In the genomic region with DNA sequence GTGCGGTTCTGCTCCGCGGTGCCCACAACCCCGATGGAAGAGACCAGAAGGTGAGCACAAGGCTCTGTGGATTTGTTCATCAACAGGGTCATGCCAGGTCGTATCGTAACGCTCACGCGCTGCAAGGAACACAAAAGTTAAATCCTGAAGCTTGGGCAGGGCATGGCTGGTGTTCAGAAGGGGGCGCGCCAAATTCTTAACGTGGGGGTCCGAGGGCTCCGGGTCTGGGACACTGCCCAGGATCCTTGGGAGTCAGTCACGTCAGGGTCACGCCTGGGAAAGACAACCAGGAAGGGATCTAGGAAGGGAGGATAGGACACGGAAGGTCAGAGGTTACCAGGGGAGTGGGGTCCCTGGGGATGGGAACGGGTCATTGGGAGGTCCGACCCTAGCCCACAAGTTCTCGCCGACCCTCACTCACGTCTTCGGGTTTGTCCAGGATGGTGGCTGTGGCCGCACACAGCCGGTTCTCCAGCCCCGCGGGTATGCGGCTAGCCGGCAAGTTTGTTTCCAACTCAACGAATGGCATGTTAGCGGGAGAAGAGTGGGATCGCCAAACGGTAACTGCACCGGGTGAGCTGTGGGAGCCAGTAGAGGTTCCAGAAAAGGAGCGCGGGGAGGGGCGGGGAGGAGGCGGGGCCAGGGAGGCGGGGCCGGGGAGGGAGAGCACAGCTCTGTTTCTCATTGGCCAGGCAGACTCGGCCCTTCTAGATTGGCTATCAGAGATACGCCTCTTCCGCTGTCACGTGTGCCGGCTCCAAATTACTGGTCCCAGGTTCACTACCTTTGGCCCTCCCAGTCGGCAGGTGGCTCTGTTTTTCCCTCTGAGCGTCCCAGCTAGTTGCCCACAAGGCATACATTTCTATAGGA, we compare ENCODE assay signal across 8 mouse cellular contexts. TPM values are rescaled to one million over a fixed set of nuclear protein-coding genes. Genes with fewer than 3 reads are reported as not detected.
DNase-seq lines count a peak whose midpoint lies in the region; ATAC-seq and TF ChIP-seq lines count a peak whose summit lies in the region.

A gene (minus strand): TSS at position 620 of the 870 bp plus-strand sequence.

- no peaks in the 10 kb centered on the region for H3K36me3 ChIP-seq in kidney, embryonic 15.5 days
- no peaks in the 10 kb centered on the region for H3K36me3 ChIP-seq in myocyte (ENCODE audit: control insufficient read depth, insufficient read depth)
- no peaks in the 10 kb centered on the region; the same call in 1 of the 2 replicates for H3K36me3 ChIP-seq in splenic B cell, adult 2 months (ENCODE audit: control insufficient read depth, insufficient read depth, low read length, poor library complexity, severe bottlenecking)

- 0 out of 2 replicates have a peak, but pooled peaks cover 3% of the 10 kb centered on the region for H3K27me3 ChIP-seq in kidney, embryonic 15.5 days
- peaks cover 4% of the 10 kb centered on the region for H3K27me3 ChIP-seq in myocyte (ENCODE audit: control insufficient read depth, insufficient read depth, insufficient read length)
- H3K27me3 ChIP-seq in splenic B cell, adult 2 months (ENCODE audit: control insufficient read depth, insufficient read depth, low read length, poor library complexity, severe bottlenecking): no peaks in the 10 kb centered on the region

- H3K9me3 ChIP-seq in kidney, embryonic 15.5 days (replicated peaks): no peaks in the 10 kb centered on the region

- H3K27ac ChIP-seq in bone marrow macrophage, adult 2 months (ENCODE audit: insufficient read depth, low read depth, low read length): no peak within 1 kb of the TSS
- no peak within 1 kb of the TSS for H3K27ac ChIP-seq in embryonic fibroblast, embryonic 13.5 days (ENCODE audit: insufficient read depth, low read length)
- peak within 1 kb of the TSS; percentile 78 for H3K27ac ChIP-seq in kidney, embryonic 15.5 days

- peak within 1 kb of the TSS; percentile 98 for H3K4me2 ChIP-seq in kidney, embryonic 15.5 days
- H3K4me2 ChIP-seq in myocyte (ENCODE audit: low read depth): peak within 1 kb of the TSS; percentile 99

- peaks cover 5% of the 10 kb centered on the region; the same call in 1 of the 2 replicates for H3K4me1 ChIP-seq in bone marrow macrophage, adult 2 months (ENCODE audit: control insufficient read depth, insufficient read depth, low read length)
- H3K4me1 ChIP-seq in embryonic fibroblast, embryonic 13.5 days (ENCODE audit: control insufficient read depth, insufficient read depth, low read length): no peaks in the 10 kb centered on the region
- peaks cover 12% of the 10 kb centered on the region for H3K4me1 ChIP-seq in kidney, embryonic 15.5 days

- peak; percentile 96 for ATAC-seq in kidney, embryonic 15.5 days (replicated peaks; ENCODE audit: low FRiP score)

- TF ChIP-seq CTCF in bone marrow macrophage, adult 2 months (IDR thresholded peaks at IDR 0.05; ENCODE audit: low read depth, low read length): no peak
- no peak for TF ChIP-seq CTCF in embryonic fibroblast, embryonic 13.5 days (IDR thresholded peaks at IDR 0.05; ENCODE audit: borderline replicate concordance, insufficient read depth, low read length)

- no peak for TF ChIP-seq POLR2A in bone marrow macrophage, adult 2 months (IDR thresholded peaks at IDR 0.05; ENCODE audit: borderline replicate concordance, low read depth, low read length)
- peak; percentile 94 for TF ChIP-seq POLR2A in embryonic fibroblast, embryonic 13.5 days (IDR thresholded peaks at IDR 0.05; ENCODE audit: low read depth, low read length)
- peak; percentile 62 for TF ChIP-seq POLR2A in myocyte (IDR thresholded peaks at IDR 0.05; ENCODE audit: insufficient read length, low read depth)

- DNase-seq in A20 (ENCODE audit: low read depth, low spot score) (peak; percentile 94), liver (peak; percentile 94)
- DNase-seq in heart, adult 9 months (ENCODE audit: low spot score in 2 of 2): peak; percentile 83 to 87
- DNase-seq in splenic B cell, adult 2 months (ENCODE audit: low read depth, low spot score): peak; percentile 94

- no peak within 1 kb of the TSS for H3ac ChIP-seq in myocyte (ENCODE audit: control insufficient read depth, insufficient read length)

- H3K9ac ChIP-seq in kidney, embryonic 15.5 days: peak within 1 kb of the TSS; percentile 71

- under 1% methylated on average over 45 of the region's 47 CpGs for WGBS in kidney, embryonic 15.5 days

- H3K79me2 ChIP-seq in myocyte (ENCODE audit: control insufficient read depth, insufficient read depth): no peaks in the 10 kb centered on the region

- peak within 1 kb of the TSS; percentile 82 for H3K4me3 ChIP-seq in bone marrow macrophage, adult 2 months (ENCODE audit: insufficient read depth, low read length)
- H3K4me3 ChIP-seq in embryonic fibroblast, embryonic 13.5 days (ENCODE audit: insufficient read depth, low read length): peak within 1 kb of the TSS; percentile 80
- H3K4me3 ChIP-seq in kidney, embryonic 15.5 days (replicated peaks): peak within 1 kb of the TSS; percentile 78
- H3K4me3 ChIP-seq in myocyte: peak within 1 kb of the TSS; percentile 58

TF ChIP-seq in myocyte, 11 proteins besides CTCF, POLR2A, EP300 and RAD21:
- TF ChIP-seq SRF (IDR thresholded peaks at IDR 0.05; ENCODE audit: control insufficient read depth, insufficient read length, low read depth) (no peak), MAX (IDR thresholded peaks at IDR 0.05; ENCODE audit: low read depth) (no peak), USF1 (IDR thresholded peaks at IDR 0.05; ENCODE audit: low read depth) (peak; percentile 94), REST (IDR thresholded peaks at IDR 0.05; ENCODE audit: insufficient read depth, insufficient read length) (no peak)

RNA-seq across cellular contexts. Expression of the gene that starts here (rescaled TPM):
- polyA plus RNA-seq in bone marrow macrophage, adult 2 months (2012; ENCODE audit: insufficient read depth, insufficient read length, missing spikeins): 56.4 and 63.8 TPM in 2 replicates
- polyA plus RNA-seq in embryonic fibroblast, embryonic 13.5 days (2011; ENCODE audit: insufficient read length, low read depth, missing spikeins): 40.5 and 42.1 TPM in 2 replicates
- 81.8 and 84.2 TPM in 2 replicates for polyA plus RNA-seq in kidney, embryonic 15.5 days (2015; fragmentation: Nextera tagmentation; extraction: Ambion mirVana)
- polyA plus RNA-seq in myocyte (2012; fragmentation: generic; extraction: Trizol): 64.2 TPM
